Mouse (Mus musculus) left cerebral cortex, postnatal 14 days (tissue): ENCODE data around the gene Litaf. TPM values are rescaled to one million over a fixed set of nuclear protein-coding genes. Genes with fewer than 3 reads are reported as not detected.

ENCODE experiments used
- DNase-seq, 2 experiments: peaks; one replicate each; pipeline ENCODE4 v3.0.0; 2021 to 2022; ENCODE audit warnings: low spot score in 2 of 2, mixed read lengths in 1 of 2
- intact Hi-C: fragments of 180-260 bp; cut with DNase I; formaldehyde crosslinking; loops from one replicate; pipeline ENCODE4 v1.15.1; 2025
- total RNA-seq, 2 experiments: library from RNA; stranded (reverse); gene quantifications; 2 replicates each; pipeline ENCODE4 v1.2.3; 2021

Gene Litaf
- total RNA-seq, 2 experiments from 2014 or later = 8.0 to 10.0 TPM

GRCm38 (mm10) chr16:11069710-11070420 lies 3.9 kb upstream of the Litaf start:
- no peak for DNase-seq
- intact Hi-C loops = no loop called here

- DNase-seq = no peak
- intact Hi-C loops = no loop called here
Observed at GRCm38 (mm10) chr16:11069271-11069670, 3.3 kb upstream of the Litaf start.

DNA sequence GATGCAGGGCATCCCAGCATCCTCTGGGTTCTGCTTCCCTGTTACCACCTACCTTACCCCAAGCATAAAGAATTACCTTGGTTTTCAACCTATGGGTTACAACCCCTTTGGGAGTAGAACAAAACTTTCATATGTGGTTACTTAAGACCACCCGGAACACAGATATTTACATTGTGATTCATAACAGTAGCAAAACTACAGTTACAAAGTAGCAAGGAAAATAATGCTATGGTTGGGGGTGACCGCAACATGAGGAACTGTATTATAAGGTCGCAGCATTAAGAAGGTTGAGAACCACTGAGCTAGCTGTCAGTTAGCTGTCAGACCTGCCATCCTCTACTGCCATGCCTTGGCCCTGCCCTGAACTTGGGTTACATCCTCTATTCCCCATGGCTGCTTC lies 2.7 kb upstream of the Litaf start:
- intact Hi-C loops = no loop called here

GRCm38 (mm10) chr16:11066833-11067191 lies 855 bp upstream of the Litaf start:
- peak; percentile 64 to 66 for DNase-seq
- intact Hi-C loops = no loop called here

More for the DNA sequence above, 2.7 kb upstream of the Litaf start:
- DNase-seq = no peak

DNA sequence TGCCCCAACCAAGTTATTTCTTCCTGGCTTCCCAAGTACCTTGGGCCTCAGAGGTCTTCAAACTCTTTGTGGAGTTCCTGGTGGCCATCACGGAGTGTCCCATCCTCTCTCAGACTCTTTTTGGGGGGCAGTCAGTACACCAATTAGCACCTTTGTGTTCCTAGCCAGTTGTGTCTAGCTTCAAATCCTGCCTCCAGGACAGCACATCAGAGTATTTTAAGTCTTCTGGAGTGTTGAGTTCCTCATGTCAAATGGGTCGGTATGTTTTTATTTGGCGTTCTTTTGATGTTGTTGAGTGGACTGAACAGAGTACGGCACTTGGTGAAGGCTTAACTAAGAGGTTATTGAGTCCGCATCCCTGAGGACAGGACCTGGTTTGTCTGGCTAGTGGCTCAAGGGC lies 526 bp downstream of the Litaf start:
- intact Hi-C loops = no loop called here

GRCm38 (mm10) chr16:11064742-11065141 lies 1.2 kb downstream of the Litaf start:
- DNase-seq = no peak
- intact Hi-C loops = no loop called here

More for the DNA sequence above, 526 bp downstream of the Litaf start:
- DNase-seq = no peak

- DNase-seq = no peak
- intact Hi-C loops = no loop called here
Observed at GRCm38 (mm10) chr16:11064341-11064740, 1.6 kb downstream of the Litaf start.

GRCm38 (mm10) chr16:11062794-11063721 lies 2.9 kb downstream of the Litaf start:
- peak in 1 of 2 experiments; percentile 63 for DNase-seq
- intact Hi-C loops = no loop called here

DNA sequence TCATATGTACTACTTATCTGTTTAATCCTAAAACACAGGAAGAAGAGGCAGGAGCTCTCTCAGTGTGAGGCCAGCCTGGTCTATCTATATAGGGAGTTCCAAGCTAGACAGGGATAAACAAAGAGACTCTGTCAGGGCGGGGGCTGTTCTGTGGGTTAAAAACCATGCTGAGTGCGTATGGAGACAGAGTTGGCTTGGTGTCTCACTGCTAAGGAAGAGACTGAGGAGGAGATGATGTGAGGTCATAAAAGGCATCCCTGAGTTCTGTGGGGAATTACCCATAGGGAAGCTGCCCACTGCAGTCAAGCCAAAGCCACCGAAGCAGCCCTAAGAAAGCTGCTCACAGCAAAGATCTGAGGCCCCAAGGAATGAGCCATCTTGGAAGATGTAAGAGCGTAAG lies 5.3 kb downstream of the Litaf start, which contains the start of gene Snn:
TSS of gene Snn (plus strand) at position 301 of the 400 bp plus-strand sequence.
- intact Hi-C loops = no loop called here
- DNase-seq = no peak

DNA sequence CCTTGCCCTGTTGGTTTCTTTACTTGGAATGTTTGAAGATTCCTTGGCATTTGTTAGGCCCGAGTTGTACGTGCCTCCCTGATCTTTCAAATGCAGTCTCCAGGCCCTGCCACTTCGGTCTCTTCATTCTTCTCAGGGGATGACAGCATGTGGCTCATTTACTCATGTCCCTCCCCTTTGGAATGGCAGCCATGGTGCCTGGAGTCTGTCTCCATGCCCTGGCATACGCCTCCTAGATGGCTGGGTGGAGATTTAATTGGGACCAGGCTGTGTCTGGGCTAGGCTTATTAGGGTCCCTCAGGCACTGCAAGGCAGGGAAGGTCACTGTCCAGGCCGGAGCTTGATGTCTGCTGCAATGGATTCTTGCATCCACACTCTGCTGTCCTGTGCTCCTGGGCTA lies 10.0 kb downstream of the Litaf start:
- no peak for DNase-seq
- intact Hi-C loops = no loop called here

DNA sequence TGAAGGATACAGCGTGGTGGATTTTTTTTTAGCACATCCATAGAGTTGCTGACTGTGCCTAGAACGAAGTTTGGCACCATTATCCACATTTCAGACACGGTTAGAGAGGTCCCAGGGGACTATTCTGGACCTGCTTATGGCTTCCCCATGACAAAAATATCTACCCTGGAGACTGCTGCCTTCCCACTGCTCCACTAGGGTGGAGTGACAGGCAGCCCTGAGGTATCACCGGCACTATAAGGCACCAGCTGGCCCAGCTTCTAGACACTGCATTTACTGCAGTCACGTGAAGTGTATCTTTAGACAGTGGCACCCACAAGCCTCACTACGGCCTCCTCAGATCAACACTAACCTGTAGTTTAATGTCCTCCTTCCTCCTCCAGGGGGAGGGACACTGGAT lies 11.1 kb downstream of the Litaf start:
- intact Hi-C loops = no loop called here
- DNase-seq = peak in 1 of 2 experiments; percentile 72

DNA sequence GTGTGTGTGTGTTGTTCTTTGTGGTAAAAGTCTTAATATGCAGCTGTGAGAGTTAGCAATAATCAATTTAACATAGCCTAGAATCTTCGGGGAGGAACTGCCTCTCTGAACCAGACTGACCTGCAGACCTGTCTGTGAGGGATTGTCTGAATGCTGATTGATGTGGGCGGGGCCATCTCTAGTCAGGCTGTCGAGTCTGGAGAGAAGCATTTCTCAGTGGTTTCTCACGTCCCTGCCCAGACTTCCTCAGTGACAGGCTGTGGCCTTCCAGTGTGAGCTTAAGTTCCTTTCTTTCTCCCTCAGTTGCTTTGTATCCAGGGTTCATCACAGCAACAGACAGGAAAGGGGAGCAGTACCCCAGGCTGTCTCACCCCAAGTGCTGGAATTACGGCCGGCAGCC lies 11.5 kb downstream of the Litaf start:
- no peak for DNase-seq
- intact Hi-C loops = no loop called here

GRCm38 (mm10) chr16:11051134-11051533 lies 14.8 kb downstream of the Litaf start:
- intact Hi-C loops = no loop called here
- no peak for DNase-seq

- intact Hi-C loops = no loop called here
- no peak for DNase-seq
Observed at GRCm38 (mm10) chr16:11050226-11050625, 15.7 kb downstream of the Litaf start.

GRCm38 (mm10) chr16:11047130-11047529 lies 18.8 kb downstream of the Litaf start:
- no peak for DNase-seq
- intact Hi-C loops = no loop called here

GRCm38 (mm10) chr16:11046437-11046836 lies 19.5 kb downstream of the Litaf start:
- intact Hi-C loops = no loop called here
- no peak for DNase-seq

GRCm38 (mm10) chr16:11043239-11043638 lies 22.7 kb downstream of the Litaf start:
- DNase-seq = no peak
- intact Hi-C loops = no loop called here

- DNase-seq = no peak
- intact Hi-C loops = no loop called here
Observed at GRCm38 (mm10) chr16:11040603-11041002, 25.4 kb downstream of the Litaf start.

- intact Hi-C loops = loop anchor here (1.0 kb wide), 1 partner anchor 73 kb away; no protein-coding TSS in a partner anchor
- peak; percentile 66 to 77 for DNase-seq
Observed at GRCm38 (mm10) chr16:11035790-11036431, 30.0 kb downstream of the Litaf start.

- intact Hi-C loops = no loop called here
- no peak for DNase-seq
Observed at GRCm38 (mm10) chr16:11035273-11035672, 30.7 kb downstream of the Litaf start.
